Mouse (Mus musculus): ENCODE measurements around the gene Sgce. TPM values are rescaled to one million over a fixed set of nuclear protein-coding genes. Genes with fewer than 3 reads are reported as not detected.

The Sgce gene
- polyA plus RNA-seq (2017; shearing (Covaris generic)): 1 to 10 TPM in 1 of 2 experiments, under 1 TPM in 1; 0.25 to 1.2 TPM

DNA sequence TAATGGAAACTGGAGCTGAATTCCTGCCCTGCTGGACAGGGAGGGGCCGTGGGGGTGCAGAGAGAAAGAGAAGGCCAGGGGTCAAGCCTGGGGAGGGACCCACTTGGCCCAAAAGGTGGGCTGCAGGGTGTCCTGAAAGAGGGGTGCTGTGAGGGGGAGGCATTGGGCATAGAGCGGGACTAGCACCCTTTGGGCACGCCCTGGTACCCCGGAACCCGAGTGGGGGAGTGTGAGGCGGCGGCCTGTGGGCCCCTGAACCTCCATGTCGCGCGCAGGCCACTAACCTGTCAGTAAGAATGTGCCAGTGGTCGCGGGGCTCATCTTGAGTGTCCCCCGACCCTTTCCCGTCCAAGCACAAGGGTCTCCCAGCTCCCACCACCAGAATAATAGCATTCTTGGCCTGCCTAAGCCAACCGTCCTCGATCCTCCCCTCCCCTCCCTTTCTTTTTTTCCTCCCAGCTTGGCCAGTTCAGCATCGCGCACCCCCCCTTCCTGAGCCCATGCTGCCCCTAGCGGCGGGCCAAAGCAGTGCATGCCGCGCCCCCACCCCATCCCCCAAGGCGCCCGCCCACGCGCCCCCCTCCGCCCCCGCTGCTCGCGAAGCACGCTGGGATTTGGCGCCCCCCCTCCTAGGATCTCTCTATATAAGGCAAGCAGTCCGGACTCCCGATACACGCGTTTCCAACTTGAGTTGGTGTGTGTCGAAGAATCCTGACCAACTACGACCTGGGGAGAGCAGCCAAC lies at the start of gene Sgce, which contains the start of gene Peg10:
Gene Sgce (minus strand): TSS at position 512 of the 744 bp plus-strand sequence.
Gene Peg10 (plus strand): TSS at position 611 of the 744 bp plus-strand sequence.

Other genes starting within 250 kb of the Sgce start
- under 1 TPM; 0.23 to 0.65 TPM for gene Col1a2, start 242.4 kb downstream of the Sgce start, polyA plus RNA-seq (2017; shearing (Covaris generic))
- 10 to 100 TPM; 28.2 to 31.1 TPM for gene Casd1, start 146.4 kb downstream of the Sgce start, polyA plus RNA-seq (2017; shearing (Covaris generic))
- gene Peg10, start 99 bp upstream of the Sgce start, polyA plus RNA-seq (2017; shearing (Covaris generic)): not detected
- under 1 TPM; 0.12 to 0.41 TPM for gene Ppp1r9a, start 155.7 kb upstream of the Sgce start, polyA plus RNA-seq (2017; shearing (Covaris generic))

Measured in activated CD4-positive, CD25-positive, alpha-beta regulatory T cell (primary cell).